Mouse (Mus musculus): ENCODE results near the gene Pdcd5. TPM values are rescaled to one million over a fixed set of nuclear protein-coding genes. Genes with fewer than 3 reads are reported as not detected.

Gene Pdcd5
- polyA plus RNA-seq, 1 experiment from 2014 or later: 323 TPM

- H3K4me1 ChIP-seq: no peaks in the 10 kb centered on the region
- H3K27ac ChIP-seq: no peak overlapping the region
- 93% methylated on average over 9 of the region's 9 CpGs for WGBS
- H3K4me2 ChIP-seq (replicated peaks): no peak overlapping the region
- peaks cover 63% of the 10 kb centered on the region for H3K36me3 ChIP-seq
- ATAC-seq (ENCODE audit: insufficient number of reproducible peaks, insufficient read depth, low FRiP score, low TSS enrichment): no peak
- no peak overlapping the region for H3K4me3 ChIP-seq
- H3K9ac ChIP-seq: no peak overlapping the region
- no peaks in the 10 kb centered on the region for H3K27me3 ChIP-seq
- no peaks in the 10 kb centered on the region for H3K9me3 ChIP-seq
These were observed 10.4 kb downstream of the Pdcd5 start for GRCm38 (mm10) chr7:35636874-35637273.

GRCm38 (mm10) chr7:35636229-35636628 is 11.1 kb downstream of the Pdcd5 start:
- Histone ChIP-seq H3K9ac (no peak overlapping the region), H3K9me3 (no peaks in the 10 kb centered on the region), H3K4me3 (no peak overlapping the region), H3K4me2 (replicated peaks) (no peak overlapping the region), H3K4me1 (no peaks in the 10 kb centered on the region), H3K36me3 (peaks cover 62% of the 10 kb centered on the region), H3K27me3 (no peaks in the 10 kb centered on the region), H3K27ac (no peak overlapping the region)
- WGBS: 73% methylated on average over 6 of the region's 6 CpGs
- ATAC-seq (ENCODE audit: insufficient number of reproducible peaks, insufficient read depth, low FRiP score, low TSS enrichment): no peak

DNA sequence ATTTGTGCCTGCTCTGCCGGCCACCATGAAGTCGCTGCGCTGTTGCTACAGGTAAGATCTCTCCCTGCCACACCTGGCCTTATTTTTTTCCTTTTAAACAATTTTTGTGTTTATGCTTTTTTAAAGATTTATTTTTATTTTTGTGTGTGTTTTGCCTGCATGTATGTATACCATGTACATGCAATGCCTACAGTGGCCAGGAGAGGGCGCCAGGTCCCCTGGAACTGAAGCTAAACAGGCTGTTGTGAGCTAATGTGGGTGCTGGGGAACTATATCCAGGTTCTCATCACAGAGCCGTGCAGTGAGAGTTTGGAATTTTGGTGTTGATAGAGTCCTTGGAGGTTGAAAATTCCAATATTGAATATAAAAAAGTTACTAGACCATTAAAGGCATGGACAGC is 18.8 kb downstream of the Pdcd5 start:
- Histone ChIP-seq H3K9me3 (no peaks in the 10 kb centered on the region), H3K27ac (no peak overlapping the region), H3K4me2 (replicated peaks) (no peak overlapping the region), H3K4me3 (no peak overlapping the region), H3K27me3 (no peaks in the 10 kb centered on the region), H3K9ac (no peak overlapping the region), H3K36me3 (peaks cover 63% of the 10 kb centered on the region), H3K4me1 (no peaks in the 10 kb centered on the region)
- ATAC-seq (ENCODE audit: insufficient number of reproducible peaks, insufficient read depth, low FRiP score, low TSS enrichment): no peak
- WGBS: 73% methylated on average over 5 of the region's 5 CpGs

- peaks cover 72% of the 10 kb centered on the region for H3K36me3 ChIP-seq
- WGBS: 93% methylated on average over 10 of the region's 10 CpGs
- no peak overlapping the region for H3K4me3 ChIP-seq
- ATAC-seq (ENCODE audit: insufficient number of reproducible peaks, insufficient read depth, low FRiP score, low TSS enrichment): no peak
- no peak overlapping the region for H3K27ac ChIP-seq
- no peaks in the 10 kb centered on the region for H3K9me3 ChIP-seq
- H3K4me2 ChIP-seq (replicated peaks): no peak overlapping the region
- no peaks in the 10 kb centered on the region for H3K27me3 ChIP-seq
- no peak overlapping the region for H3K9ac ChIP-seq
- H3K4me1 ChIP-seq: no peaks in the 10 kb centered on the region
These were observed 19.9 kb downstream of the Pdcd5 start for GRCm38 (mm10) chr7:35627371-35627770.

DNA sequence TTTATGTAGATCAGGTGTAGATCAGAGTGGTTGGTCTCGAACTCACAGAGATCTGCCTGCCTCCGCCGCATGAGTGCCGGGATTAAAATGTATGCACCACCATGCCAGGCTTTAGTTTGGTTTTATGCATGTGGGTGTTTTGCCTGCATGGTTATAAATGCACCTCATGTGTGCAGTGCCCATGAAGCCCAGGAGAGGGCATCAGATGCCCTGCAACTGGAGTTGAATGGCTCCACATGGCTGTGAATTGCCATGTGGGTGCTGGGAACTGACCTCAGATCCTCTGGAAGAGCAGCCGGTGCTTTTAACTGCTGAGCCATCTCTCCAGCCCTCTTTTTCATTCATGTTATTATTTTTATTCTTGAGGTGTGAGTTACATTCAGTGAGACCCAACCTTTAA is 21.3 kb downstream of the Pdcd5 start:
- ATAC-seq (ENCODE audit: insufficient number of reproducible peaks, insufficient read depth, low FRiP score, low TSS enrichment): no peak
- 95% methylated on average over 5 of the region's 5 CpGs for WGBS
- peaks cover 76% of the 10 kb centered on the region for H3K36me3 ChIP-seq

DNA sequence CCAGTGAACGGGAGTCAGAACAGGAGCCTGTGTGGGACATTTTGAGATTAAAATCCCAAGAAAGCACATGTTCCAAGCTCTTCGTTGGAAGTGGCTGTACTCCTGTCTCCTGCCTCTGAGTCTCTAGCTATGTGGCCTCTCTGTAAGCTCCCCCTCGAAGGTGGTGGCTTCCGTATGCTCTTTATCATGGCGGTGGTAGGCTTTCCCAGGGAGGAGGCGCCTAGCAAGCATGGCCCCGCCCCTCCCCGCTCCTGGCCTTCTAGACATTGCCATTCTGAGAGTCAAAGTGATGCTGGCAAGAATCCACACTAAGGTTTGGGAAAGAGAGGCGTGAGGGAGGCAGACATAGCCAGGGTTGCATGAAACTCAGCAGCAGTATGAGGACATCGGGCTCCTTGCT is 24.7 kb downstream of the Pdcd5 start:
- ATAC-seq (ENCODE audit: insufficient number of reproducible peaks, insufficient read depth, low FRiP score, low TSS enrichment): no peak
- WGBS: 93% methylated on average over 10 of the region's 10 CpGs
- Histone ChIP-seq H3K4me3 (no peak overlapping the region), H3K27me3 (no peaks in the 10 kb centered on the region), H3K36me3 (peaks cover 67% of the 10 kb centered on the region), H3K27ac (no peak overlapping the region), H3K4me1 (no peaks in the 10 kb centered on the region), H3K4me2 (replicated peaks) (no peak overlapping the region), H3K9me3 (no peaks in the 10 kb centered on the region), H3K9ac (no peak overlapping the region)

More for the DNA sequence above, 21.3 kb downstream of the Pdcd5 start:
- no peak overlapping the region for H3K4me2 ChIP-seq (replicated peaks)
- H3K27ac ChIP-seq: no peak overlapping the region
- H3K9ac ChIP-seq: no peak overlapping the region
- H3K9me3 ChIP-seq: no peaks in the 10 kb centered on the region
- H3K4me1 ChIP-seq: no peaks in the 10 kb centered on the region
- no peaks in the 10 kb centered on the region for H3K27me3 ChIP-seq
- no peak overlapping the region for H3K4me3 ChIP-seq

- no peaks in the 10 kb centered on the region for H3K4me1 ChIP-seq
- H3K9me3 ChIP-seq: no peaks in the 10 kb centered on the region
- H3K36me3 ChIP-seq: peaks cover 69% of the 10 kb centered on the region
- no peak overlapping the region for H3K4me3 ChIP-seq
- ATAC-seq (ENCODE audit: insufficient number of reproducible peaks, insufficient read depth, low FRiP score, low TSS enrichment): no peak
- no peak overlapping the region for H3K4me2 ChIP-seq (replicated peaks)
- no peak overlapping the region for H3K9ac ChIP-seq
- 79% methylated on average over 4 of the region's 4 CpGs for WGBS
- H3K27me3 ChIP-seq: no peaks in the 10 kb centered on the region
- no peak overlapping the region for H3K27ac ChIP-seq
These were observed 29.8 kb downstream of the Pdcd5 start for GRCm38 (mm10) chr7:35617513-35617912.

- ATAC-seq (ENCODE audit: insufficient number of reproducible peaks, insufficient read depth, low FRiP score, low TSS enrichment): no peak
- Histone ChIP-seq H3K9ac (no peak overlapping the region), H3K27ac (no peak overlapping the region), H3K4me1 (no peaks in the 10 kb centered on the region), H3K27me3 (no peaks in the 10 kb centered on the region), H3K4me3 (no peak overlapping the region), H3K9me3 (no peaks in the 10 kb centered on the region), H3K36me3 (peaks cover 76% of the 10 kb centered on the region), H3K4me2 (replicated peaks) (no peak overlapping the region)
- WGBS: 87% methylated on average over 10 of the region's 10 CpGs
These were observed 38.1 kb downstream of the Pdcd5 start for GRCm38 (mm10) chr7:35609245-35609644.

DNA sequence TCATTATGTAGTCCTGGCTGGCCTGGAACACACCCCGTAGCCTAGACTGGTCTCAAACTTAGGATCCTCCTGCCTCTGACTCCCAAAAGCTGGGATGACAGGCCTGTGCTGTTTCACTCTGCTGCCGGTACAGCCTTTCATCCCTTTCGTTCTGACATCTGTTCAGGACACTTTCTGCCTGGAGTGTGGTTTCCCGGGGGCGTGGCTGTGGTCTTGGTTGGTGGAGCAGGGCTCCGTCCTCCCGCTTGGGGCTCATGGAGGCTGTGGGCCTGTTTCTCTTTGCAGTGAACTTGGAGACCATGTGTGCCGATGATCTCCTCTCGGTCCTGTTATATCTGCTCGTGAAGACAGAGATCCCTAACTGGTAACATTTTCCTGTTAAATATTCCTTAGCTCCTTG is 40.5 kb downstream of the Pdcd5 start:
- ATAC-seq (ENCODE audit: insufficient number of reproducible peaks, insufficient read depth, low FRiP score, low TSS enrichment): no peak
- Histone ChIP-seq H3K27me3 (no peaks in the 10 kb centered on the region), H3K4me3 (no peak overlapping the region), H3K4me2 (replicated peaks) (no peak overlapping the region), H3K9me3 (no peaks in the 10 kb centered on the region), H3K9ac (no peak overlapping the region), H3K27ac (no peak overlapping the region), H3K4me1 (no peaks in the 10 kb centered on the region), H3K36me3 (peaks cover 75% of the 10 kb centered on the region)
- 85% methylated on average over 10 of the region's 10 CpGs for WGBS

DNA sequence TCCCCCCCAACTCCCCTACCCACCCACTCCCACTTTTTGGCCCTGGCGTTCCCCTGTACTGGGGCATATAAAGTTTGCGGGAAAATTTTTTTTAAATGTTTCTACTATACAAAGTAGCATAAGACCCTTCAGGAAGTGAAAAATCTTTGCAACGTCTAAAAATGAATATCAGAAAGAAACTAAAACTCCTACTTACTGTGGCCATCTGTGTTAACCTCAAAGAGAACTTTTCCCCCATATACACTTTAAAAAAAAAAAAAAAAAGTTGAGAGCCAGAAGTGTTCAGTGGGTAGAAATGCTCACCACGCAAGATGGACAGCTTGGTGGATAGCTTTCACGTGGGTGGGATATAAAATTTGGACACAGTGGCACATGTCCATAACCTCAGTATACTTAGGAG is 44.6 kb downstream of the Pdcd5 start:
- no peaks in the 10 kb centered on the region for H3K9me3 ChIP-seq
- H3K36me3 ChIP-seq: peaks cover 46% of the 10 kb centered on the region
- no peak overlapping the region for H3K4me2 ChIP-seq (replicated peaks)
- H3K9ac ChIP-seq: no peak overlapping the region
- H3K4me1 ChIP-seq: no peaks in the 10 kb centered on the region
- H3K4me3 ChIP-seq: no peak overlapping the region
- no peaks in the 10 kb centered on the region for H3K27me3 ChIP-seq
- WGBS: 96% methylated on average over 5 of the region's 5 CpGs
- no peak for ATAC-seq (ENCODE audit: insufficient number of reproducible peaks, insufficient read depth, low FRiP score, low TSS enrichment)
- H3K27ac ChIP-seq: no peak overlapping the region

DNA sequence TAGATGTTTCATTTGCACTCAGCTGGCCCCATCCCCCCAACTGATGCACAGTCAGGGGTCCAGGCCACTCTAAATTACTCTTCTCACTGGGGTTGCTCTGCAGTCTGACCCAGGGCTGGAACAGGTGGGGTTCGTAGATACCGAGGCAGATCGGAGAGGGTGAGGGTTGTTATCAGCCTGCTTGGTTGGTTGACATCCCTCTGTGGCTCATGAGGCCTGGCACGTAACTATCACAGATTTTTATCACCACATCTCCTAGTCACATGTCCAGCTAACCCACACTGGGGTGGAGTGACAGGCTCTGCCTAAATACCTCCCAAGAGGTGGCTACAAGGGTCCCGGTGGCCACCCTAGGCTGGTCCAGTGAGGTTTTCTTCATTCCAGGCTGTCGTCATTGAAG is 46.2 kb downstream of the Pdcd5 start:
- H3K36me3 ChIP-seq: peaks cover 32% of the 10 kb centered on the region
- no peak overlapping the region for H3K9ac ChIP-seq
- 92% methylated on average over 6 of the region's 6 CpGs for WGBS

GRCm38 (mm10) chr7:35600031-35600430 is 47.3 kb downstream of the Pdcd5 start:
- H3K4me1 ChIP-seq: no peaks in the 10 kb centered on the region
- no peak overlapping the region for H3K27ac ChIP-seq
- H3K9me3 ChIP-seq: no peaks in the 10 kb centered on the region
- no peak overlapping the region for H3K4me3 ChIP-seq
- H3K9ac ChIP-seq: no peak overlapping the region
- no peak for ATAC-seq (ENCODE audit: insufficient number of reproducible peaks, insufficient read depth, low FRiP score, low TSS enrichment)
- H3K36me3 ChIP-seq: peaks cover 38% of the 10 kb centered on the region
- WGBS: 76% methylated on average over 10 of the region's 10 CpGs
- no peaks in the 10 kb centered on the region for H3K27me3 ChIP-seq
- H3K4me2 ChIP-seq (replicated peaks): no peak overlapping the region

More for the DNA sequence above, 46.2 kb downstream of the Pdcd5 start:
- Histone ChIP-seq H3K4me2 (replicated peaks) (no peak overlapping the region), H3K27ac (no peak overlapping the region), H3K27me3 (no peaks in the 10 kb centered on the region), H3K4me3 (no peak overlapping the region), H3K9me3 (no peaks in the 10 kb centered on the region), H3K4me1 (no peaks in the 10 kb centered on the region)
- no peak for ATAC-seq (ENCODE audit: insufficient number of reproducible peaks, insufficient read depth, low FRiP score, low TSS enrichment)

DNA sequence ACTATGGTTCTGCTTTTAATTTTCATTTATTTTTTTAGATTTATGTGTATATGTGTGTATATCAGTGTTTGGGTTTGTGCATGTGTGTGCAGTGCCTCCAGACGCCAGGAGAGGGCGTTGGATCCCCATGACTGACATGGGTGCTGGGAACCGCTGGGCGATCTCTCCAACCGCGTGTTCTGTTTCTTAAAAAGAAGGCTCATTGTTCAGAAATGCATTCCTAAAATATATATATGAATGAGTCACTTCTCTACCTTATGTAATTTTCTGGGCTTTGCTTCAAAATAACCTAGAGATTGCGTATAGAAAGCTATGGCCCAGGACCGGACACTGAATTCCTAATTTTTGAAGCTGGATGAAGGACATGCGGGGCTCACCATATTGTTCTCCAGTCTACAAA is 47.8 kb downstream of the Pdcd5 start:
- H3K9ac ChIP-seq: no peak overlapping the region
- WGBS: 94% methylated on average over 9 of the region's 9 CpGs
- no peaks in the 10 kb centered on the region for H3K27me3 ChIP-seq
- no peaks in the 10 kb centered on the region for H3K4me1 ChIP-seq
- H3K9me3 ChIP-seq: no peaks in the 10 kb centered on the region
- no peak for ATAC-seq (ENCODE audit: insufficient number of reproducible peaks, insufficient read depth, low FRiP score, low TSS enrichment)
- H3K4me2 ChIP-seq (replicated peaks): no peak overlapping the region
- peaks cover 41% of the 10 kb centered on the region for H3K36me3 ChIP-seq
- H3K4me3 ChIP-seq: no peak overlapping the region
- no peak overlapping the region for H3K27ac ChIP-seq
